Mouse (Mus musculus) monocyte, adult 2 months (primary cell): ENCODE measurements around the gene Kalrn.

Source experiments
- DNase-seq, 2 experiments: peaks; one replicate each; pipeline ENCODE4 v3.0.0; 2022; ENCODE audit warnings: low spot score in 2 of 2, low read depth in 1 of 2

The Kalrn gene

DNA sequence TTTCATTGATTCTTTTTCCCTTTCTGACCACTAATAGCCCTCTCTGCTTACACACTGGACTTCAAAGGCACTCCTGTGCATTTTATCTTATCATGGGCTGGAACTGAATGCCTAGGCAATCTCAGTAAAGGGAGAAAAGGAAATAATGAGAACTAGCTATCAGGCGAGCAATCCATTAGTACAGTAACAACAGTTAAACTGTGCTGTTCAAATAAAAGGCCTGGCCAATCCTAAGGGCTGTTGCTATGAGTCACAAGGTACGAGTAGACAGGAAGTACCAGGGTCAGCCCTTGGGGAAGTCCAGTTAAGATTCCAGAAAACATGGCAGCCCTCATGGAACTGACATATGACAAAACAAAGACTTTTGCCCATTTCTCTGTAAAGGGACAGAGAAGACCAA is 302.7 kb downstream of the Kalrn start:
- no peak for DNase-seq

DNA sequence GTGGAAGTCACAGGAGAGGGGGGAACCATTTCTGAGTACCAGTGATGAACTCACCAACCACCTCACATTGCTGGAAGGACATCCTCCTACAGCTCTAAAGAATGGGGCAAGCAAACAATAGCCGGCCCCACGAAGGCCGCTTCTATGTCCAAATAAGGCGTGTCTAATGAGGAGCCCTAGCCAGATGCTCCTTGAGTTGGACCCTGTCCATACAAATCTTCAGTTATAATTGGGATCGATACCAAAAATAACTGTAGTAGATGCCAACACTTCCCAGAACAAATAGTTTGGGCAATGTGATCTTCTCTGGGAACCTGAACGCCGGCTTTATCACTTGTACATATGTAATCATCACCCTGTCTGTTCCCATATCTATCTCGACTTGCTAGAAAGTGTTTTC is 303.7 kb downstream of the Kalrn start:
- DNase-seq = no peak

- no peak for DNase-seq
These were observed 305.6 kb downstream of the Kalrn start for GRCm38 (mm10) chr16:34267751-34268150.

DNA sequence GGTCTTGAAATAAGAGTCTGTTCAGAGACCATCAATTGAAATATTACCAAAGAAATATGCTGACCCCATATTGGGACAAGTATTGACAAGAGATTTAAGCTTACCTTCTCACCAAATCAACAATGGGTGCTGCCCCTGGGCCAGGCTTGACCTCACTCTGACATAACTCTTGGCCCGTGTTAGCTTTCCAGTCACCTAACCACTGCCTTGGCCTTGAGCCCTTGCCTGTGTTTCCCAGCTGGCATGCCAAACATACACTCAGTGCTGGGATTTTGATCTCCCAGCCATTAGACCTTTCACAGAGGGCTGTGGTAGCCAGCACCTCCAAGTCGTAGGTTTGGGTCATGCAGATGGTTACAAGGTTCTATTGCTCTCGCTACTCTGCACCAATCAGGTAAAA is 308.7 kb downstream of the Kalrn start:
- DNase-seq = no peak

GRCm38 (mm10) chr16:34262731-34263460 is 310.4 kb downstream of the Kalrn start:
- no peak for DNase-seq

DNA sequence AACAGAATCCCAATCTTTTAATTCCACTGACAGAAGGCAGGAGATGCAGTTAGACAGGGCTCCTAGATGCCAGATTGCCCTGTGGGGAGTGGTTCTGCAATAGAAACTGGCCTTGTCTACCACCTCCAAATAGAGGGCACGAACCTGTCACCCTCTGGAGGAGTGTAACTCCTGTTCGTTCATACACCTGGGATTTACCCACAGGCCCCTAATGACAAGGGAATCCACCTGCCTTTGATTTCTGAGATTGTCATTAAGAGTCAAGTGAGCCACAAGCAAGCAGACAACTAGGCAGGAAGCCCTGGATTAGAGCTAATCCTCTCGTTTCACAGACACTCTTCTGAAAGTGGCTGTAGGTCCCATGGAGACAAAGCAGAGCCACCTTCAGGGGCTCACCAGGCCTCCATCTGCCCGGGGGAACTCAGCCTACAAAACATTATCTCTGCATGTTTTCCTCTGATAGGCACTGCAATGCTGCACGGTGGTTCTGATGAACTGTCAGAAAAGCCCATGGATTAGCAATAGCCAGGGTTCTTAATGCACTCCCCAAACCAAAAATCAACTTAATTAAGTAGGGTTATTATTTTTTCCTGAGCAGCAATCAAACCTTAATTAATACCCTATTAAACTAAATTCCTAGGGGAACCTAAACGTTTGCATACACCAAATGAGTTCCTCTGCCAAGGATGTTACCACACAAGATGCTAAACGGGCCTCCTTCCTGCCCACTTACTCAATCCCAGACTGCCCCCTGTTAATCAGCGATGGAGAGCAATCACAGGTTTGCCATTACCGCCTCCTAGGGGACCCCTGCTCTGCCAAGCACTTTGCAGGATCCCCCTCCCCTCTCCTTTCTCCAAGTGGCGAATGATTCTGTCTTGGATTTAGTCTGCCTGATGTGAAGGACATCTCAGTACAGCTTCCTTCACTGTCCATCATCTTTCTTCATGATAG is 312.1 kb downstream of the Kalrn start:
- no peak for DNase-seq

DNA sequence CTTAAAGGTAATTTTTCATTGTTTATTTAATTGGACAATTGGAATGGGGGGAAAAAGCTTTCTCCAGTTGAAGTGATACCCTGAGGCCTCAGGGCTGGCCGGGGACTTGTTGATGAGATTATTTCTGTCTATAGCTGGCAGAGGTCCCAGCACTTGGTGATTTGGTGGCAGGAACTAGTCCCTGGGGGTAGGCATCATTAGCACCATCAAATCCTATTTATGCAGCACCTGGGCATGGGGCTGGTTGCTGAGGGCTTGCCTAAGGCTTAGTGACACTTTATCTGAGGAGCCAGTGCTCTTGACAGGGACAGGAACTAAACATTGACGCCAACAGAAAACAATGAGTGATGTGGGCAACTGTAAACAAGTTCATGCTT is 318.7 kb downstream of the Kalrn start:
- no peak for DNase-seq

- DNase-seq = no peak
These were observed 319.2 kb downstream of the Kalrn start for GRCm38 (mm10) chr16:34254002-34254645.

GRCm38 (mm10) chr16:34252670-34253069 is 320.7 kb downstream of the Kalrn start:
- no peak for DNase-seq

- no peak for DNase-seq
These were observed 325.1 kb downstream of the Kalrn start for GRCm38 (mm10) chr16:34248256-34248655.

- DNase-seq = no peak
These were observed 331.2 kb downstream of the Kalrn start for GRCm38 (mm10) chr16:34241936-34242729.

- no peak for DNase-seq
These were observed 333.7 kb downstream of the Kalrn start for GRCm38 (mm10) chr16:34239618-34240017.

DNA sequence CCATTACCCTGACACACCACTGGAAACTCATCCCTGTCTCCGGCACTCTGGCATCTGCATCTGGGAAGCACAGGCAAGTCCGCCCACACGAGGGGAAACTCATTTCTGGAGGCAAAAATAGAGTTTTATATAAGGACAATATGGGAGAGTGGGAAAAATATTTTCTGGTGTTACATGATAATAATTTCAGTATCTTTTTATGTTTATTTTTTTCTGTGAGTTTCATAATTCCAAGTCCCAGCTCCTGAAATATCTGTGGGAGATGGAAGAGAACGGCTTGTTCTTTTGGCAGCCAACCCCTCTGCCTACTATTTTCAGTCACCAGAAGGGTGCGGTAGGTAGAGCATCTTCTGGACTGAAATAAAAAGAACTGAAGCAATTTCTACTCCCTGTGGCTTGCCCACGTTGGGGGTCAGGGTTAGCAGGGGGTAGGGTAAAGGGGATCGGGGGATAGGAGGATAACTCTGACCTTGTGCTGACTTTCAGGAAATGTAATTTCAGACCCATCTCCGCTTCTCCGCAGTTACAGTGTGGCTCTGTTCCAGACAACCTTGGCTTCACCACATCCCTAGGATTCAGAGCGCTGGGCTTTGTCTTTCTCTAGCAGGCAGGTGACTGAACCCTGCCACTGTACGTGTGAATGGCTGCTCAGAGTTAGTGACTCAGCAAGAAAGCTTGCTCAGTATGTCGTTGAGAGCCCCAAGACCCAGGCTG is 336.3 kb downstream of the Kalrn start:
- DNase-seq = no peak

DNA sequence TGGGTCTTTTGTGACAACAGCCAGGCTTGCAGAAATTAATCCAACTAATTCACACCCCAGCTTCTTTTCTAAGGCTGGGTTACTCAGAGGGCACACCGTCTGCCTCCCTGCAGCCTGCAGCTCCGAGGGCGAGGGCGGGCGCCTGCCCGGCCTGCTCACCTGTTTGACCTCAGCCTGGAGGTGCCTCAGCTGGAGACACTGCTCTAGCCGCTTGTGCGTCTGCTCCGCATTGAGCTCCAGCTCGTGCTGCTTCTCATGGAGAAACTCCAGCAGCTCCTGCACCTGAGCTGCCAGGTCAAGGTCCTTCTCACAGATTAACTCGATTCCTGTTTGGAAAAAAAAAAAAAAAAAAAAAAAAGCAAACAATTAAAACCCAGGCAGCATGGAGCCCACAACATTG is 338.2 kb downstream of the Kalrn start:
- no peak for DNase-seq

DNA sequence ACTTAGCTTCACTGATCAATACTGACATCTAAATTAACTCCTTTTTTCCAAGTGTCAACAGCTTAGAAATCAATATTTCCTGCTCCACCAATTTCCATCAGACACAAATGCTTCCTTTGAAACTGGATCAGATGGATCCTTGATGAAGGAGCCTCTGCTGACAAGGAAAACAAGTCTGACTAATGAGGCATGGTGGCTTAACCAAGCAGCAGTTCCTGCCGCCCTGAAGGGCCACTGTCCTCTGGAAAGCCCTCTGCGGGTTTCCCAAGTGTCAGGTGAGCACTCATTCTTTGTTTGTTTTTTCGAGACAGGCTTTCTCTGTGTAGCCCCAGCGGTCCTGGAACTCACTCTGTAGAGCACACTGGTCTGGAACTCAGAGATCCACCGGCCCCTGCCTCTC is 341.4 kb downstream of the Kalrn start:
- DNase-seq = no peak

DNA sequence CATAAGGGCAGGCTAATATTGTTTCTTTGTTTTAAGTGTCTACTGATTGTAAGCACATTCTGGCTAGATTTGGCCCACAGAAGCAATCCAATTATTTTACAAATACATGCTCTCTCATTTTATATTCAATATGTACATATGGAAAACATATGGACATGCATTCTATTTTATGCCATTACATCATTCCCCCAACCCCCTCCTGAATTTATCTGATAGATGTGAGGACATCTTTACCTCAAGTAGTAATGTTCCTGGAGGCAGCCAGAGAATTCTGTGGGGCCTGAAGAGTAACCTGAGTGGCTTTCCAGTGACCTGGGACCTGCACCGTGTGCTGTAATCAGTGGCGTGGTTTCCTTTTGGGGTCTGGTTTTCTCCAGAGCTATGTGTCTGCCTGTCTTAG is 342.2 kb downstream of the Kalrn start:
- no peak for DNase-seq

DNA sequence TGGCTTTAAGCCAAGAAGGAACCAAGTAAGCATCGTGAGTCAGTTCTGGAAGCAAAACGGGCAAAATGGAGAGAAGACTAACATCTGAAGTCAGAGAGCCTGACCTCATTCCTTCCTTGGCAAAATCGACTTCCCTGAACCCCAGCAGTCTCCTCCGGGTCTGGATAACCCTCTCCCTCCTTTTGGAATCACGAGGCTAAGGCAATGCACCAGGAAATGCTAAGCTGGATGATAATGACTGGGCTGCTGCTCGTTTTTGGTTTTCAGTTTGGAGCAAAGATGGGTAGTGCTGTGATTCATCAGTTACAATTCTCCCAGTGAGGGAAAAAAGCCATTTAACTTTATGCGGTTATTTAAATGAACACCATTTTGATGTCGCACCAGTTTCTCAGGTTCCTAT is 344.0 kb downstream of the Kalrn start:
- DNase-seq = no peak

DNA sequence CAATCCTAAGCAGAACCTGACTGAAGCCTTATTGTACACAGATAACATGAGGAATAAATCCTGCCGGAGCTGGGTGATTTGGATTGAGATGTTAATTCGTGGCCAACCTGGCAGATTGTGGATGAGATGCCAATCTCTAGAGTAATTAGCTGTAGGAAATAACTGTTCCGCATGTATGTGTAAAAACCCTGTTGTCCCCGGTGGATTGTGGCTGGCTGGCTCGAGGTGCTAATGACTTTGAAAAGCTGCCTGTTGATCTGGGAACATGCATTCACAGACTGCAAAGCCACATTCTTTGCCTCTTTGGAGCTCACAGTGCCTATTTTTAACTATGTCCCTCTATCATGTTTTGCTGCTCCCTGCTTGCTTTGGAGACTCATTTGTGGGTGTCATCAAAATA is 344.7 kb downstream of the Kalrn start:
- no peak for DNase-seq

- no peak for DNase-seq
These were observed 361.2 kb downstream of the Kalrn start for GRCm38 (mm10) chr16:34212160-34212559.

GRCm38 (mm10) chr16:34211243-34211642 is 362.1 kb downstream of the Kalrn start:
- no peak for DNase-seq
